Mouse (Mus musculus) gastrocnemius, postnatal 25 days (tissue): ENCODE results near the gene Gosr2. TPM values are rescaled to one million over a fixed set of nuclear protein-coding genes. Genes with fewer than 3 reads are reported as not detected.
"Not testable (repeated sequence)": the region's sequence is repeated elsewhere in the genome, so short reads cannot be mapped to it uniquely, and the experiment has no call there.

Source experiments
- DNase-seq: peaks from one replicate; pipeline ENCODE4 v3.0.0; 2022
- total RNA-seq, 2 experiments: library from RNA; stranded (reverse); gene quantifications; 1 replicate in 1 of 2; 2 replicates in 1 of 2; pipeline ENCODE4 v1.2.3; 2021

Gosr2 gene
- total RNA-seq, 2 experiments from 2014 or later: 38.9 to 40.4 TPM

DNA sequence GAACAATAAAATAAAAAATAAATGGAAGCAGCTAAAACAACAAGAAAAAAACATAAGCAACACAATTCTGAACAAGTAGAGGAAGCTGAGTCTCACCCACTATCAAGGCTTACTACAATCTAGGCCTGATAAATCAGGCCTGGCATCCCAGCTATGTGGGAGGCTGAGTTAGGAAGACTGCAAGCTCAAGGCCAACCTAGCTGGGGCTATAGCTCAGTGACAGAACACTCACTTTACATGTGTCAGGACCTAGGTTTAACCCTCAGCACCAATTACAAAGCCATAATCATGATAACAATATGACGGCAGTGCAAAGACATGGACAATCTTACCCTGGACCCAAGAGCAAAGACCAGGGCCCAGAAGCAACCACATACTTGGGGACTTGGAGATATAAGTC is 6.7 kb downstream of the Gosr2 start:
- no peak for DNase-seq

DNA sequence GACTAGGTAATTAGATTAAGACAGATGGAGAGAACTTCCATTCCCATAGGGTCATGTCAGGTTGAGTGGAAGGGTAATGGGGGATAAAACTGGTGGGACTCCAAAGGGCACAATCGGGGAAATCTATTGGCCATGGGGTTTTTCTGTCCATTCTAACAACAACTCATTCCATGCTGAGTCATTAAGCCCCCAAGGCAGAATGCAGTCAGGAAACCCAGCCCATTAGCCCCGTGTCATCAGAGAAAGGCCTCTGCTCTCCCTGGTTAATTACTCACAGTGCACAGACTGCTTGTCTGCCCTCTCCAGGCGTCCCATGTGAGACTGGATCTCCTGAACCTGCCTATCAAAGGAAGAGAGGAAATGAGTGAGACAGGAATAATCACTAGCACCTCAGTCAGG is 8.7 kb downstream of the Gosr2 start:
- no peak for DNase-seq

DNA sequence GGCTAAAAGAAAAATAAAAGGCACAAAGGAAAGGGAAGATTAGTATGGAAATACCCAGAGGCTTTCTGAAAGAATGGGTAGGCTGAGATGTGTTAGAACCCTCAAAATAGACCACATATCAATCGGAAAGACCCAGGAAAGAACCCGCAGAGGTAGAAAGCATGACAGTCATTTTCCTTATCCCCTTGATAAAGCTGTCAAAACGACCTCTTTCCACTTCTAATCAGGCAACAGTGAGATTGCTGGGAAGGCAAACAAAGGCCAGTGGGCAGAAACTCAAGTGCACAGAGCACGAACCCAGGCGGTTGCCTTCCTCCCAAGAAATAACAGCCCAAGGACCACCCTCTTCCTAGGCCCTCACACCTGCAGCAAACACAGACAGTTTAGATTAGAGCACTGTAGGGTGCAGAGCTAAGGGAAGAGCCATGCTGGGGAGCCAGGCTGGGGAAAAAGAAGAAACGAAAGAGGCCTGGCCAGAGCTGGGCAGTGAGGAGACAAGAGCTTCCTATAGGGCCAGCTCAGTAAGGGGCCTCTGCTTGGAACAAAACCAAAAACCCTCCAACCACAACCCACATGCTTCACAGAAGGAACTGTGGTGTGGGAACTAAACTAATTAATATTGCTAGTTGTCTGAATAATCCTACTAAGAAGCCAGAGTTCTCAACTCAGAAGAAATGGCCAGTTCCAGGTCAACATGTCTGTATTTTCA is 9.3 kb downstream of the Gosr2 start:
- DNase-seq: no peak

DNA sequence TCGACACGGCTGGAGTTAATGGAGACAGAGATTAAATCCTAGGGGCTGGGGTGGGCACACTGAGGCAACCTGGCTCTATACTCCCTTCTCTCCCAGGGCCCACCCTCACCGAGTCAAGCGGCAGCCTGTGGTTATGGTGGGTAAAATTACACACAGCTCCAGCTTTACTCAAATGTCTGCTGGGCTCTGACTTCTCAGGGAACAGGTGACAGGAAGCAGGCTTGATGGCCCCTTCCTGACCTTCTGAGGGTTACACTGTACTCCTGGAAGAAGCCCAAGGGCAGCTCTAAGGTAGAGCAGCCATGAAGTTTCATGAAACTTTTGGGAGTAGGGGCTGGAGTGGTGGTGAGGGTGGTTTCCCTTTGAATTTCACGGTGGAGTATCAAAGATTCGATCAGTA is 11.0 kb downstream of the Gosr2 start:
- no peak for DNase-seq

DNA sequence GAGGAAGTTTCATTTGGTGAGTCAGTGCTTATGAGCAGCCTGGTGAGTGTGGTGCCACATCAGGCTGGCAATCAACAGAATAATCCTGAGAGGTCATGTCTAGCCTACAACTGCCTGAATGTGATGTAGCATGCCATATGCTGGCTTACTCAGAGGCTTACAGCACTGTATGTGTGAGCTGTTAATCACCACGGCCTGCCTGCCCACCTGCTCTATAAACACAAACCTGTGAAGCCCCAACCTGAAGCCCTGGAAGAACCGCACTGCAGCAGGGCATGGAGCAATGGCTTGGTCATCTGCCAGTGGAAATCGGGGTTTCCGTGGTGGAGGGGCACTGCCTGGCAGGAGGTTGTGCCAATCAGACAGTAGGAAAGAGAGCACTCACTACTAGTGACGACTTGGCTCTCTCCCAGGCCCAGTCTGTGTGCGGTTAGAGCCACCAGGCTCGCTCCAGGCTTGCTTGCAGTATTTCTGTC is 12.4 kb downstream of the Gosr2 start:
- no peak for DNase-seq

DNA sequence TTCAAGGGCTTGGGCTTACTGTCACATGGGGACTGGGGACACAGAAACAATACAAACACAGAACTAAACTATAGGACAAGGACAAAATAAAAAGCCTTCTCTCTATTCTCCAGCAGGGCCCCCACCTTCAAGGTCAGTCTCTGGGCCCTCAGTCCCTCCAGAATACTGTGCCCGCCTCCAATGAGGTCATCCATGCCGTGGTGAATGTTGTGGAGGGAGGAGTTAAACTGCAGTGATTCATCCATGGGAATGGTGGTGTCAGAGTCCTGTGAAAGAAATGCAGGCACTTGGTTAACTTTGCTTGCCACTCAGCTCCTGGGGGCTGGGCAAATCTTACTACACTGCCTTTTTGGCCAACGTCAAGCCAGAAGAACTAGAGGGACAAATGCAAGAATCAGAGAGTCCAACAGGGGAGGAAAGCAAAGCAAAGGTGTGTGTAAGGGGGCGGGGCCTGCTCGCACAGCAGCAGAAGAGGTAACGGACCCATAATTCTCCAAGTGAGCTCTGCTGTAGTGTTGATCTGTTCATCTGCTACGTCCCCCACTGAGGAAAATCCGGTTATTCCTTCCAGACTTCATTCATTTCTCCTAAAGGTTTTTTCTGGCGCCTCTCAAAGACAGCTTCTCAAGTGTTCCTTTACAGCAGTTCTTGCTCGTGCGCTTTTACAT is 13.9 kb downstream of the Gosr2 start:
- no peak for DNase-seq

DNA sequence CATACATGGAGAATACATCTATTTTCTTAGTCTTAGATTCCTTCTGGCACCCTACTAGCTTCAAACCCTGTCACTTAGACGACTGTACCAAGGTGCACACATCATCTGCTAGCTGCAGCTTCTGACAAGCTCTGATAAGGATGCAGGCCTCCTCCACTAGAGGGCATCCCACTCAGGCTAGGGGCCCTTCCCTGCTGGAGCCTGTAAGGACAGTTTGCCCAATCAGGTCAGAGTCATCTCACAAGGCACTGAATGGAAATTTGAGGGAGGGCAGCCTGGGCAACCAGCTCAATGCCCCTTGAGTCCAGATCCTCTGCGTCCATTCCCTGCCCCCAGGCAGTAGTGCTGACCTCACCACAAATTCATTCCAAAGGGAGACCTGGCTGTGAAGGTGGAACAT is 20.7 kb downstream of the Gosr2 start:
- DNase-seq: not testable (repeated sequence)

DNA sequence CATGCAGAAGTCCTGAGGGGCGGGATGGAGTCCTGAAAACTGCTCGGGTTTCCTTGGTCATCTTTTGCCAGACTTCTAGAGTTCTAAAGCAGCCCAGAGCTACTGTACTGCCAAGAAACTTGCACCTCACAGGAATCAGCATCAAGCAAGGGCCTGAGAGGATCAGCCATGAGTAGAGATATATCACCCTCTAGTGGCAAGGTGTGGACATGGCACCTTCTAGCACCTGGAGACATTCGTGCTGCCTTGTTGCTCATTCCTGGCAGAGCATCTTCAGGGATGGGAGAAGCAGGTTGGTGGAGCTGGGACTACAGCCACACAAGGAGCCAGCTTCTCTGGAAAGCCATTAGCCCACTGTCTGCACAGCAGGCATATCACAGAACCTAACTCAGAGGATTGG is 22.1 kb downstream of the Gosr2 start:
- no peak for DNase-seq

DNA sequence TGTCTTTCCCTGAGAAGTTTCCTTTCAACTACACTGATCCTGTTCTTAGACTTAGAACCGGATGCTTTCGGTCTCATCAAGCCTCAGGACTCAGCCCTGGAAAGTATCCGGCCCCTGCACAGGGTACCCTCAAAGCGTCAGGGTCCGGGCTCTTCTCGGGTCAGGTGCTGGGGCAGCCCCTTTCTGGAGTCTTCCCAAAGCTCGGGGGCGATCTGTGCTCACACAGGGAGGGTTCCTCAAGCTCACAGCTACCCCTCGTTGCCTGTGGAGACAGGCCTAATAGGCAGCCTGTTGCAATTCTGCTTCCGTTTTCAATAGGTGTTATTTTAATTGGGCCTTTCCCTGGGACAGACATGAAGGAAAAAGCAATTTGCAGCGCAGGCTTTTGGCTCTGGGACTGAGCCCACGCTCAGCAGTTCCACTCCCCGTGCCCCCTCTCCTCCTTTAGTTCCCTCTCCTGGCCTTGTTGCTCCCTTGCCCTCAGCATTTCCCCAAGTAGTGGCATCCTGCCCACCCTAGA is 30.7 kb downstream of the Gosr2 start:
- DNase-seq: no peak

DNA sequence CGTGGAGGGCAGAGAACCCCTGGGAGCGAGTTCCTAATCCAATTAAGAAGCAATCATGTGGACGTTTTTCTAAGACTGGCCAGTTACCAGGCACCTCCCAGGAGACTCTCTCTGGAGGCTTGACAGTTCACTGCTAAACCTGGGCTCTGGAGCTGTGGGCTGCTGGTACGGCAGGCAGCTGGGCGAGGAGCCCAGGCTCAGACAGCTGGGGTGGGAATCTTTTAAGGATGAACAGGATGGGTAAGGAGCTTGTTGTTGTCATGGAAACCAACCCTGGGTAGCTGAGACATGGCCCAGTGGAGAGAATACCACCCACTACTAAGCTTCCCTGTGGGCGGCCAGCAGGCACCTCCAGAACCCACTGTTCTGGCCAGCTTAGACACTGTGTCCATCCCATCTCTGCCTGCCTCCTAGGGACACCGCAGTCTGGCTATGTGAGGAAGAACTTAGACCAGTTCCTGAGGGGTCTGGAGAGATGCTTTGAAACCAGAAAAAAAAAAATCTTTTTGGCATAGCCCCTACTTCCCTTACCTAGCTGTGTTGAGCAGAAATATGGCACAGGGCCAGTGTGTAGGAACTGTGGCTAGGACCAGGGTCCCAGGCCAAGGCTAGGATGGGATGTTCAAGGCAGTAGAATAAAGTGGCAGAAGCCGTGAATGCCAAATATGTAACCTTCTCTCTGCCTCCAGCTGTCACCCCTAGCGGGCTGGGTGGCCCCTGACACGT is 31.4 kb downstream of the Gosr2 start:
- DNase-seq: no peak

DNA sequence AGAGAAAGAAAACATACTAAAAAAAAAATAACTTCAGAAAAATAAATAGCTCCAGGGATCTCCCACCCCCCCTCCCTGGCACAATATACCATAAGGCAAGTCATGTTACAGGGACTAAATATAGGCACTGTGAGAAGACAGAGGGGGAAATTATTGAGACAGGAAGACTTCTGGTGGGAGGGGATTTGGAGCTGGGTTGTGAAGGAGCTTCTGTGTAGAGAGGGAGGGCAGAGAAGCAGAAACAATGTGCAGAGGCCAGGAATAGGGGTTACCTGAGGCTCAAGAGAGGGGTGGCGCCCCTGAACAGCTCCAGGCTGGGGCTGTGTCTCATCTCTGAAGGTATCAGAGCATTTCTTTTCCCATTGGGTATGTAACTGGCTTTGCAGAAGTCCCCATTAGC is 32.0 kb downstream of the Gosr2 start:
- DNase-seq: no peak

DNA sequence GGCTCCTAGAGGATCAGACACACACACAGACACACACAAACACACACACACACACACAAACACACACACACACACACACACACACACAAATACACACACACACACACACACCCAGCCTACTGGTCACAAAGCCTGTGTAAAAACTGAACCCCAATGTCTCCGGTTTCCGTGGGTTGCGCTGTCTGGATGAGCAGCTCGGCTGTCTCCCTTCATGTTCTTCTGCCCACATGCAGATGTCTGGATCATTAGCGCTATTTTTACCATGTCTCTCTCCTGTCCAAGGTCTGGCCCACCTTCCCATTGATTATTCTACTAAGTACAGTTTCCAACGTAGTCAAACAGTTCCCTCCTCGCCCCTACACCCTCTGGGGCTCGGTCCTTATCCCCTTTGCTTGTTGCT is 34.6 kb downstream of the Gosr2 start:
- DNase-seq: no peak

DNA sequence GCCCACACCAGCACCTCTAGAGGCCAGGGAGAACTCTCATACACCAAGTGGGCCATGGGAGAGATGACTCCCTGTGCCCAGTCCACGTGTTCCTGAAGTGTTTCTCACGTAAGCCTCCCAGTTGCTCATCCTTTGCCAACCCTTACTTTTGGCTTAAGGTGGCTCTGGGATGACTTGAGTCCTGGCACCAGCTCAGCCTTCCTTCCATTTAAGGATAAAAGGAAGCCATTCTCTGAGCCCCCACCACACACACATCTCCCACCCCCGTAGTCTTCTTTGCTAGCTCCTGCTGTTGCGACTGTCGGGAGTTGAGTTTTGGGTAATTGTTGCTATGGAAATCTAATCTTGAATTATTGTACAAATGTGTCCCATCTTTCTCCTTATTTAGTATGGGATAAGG is 35.2 kb downstream of the Gosr2 start:
- DNase-seq: no peak

DNA sequence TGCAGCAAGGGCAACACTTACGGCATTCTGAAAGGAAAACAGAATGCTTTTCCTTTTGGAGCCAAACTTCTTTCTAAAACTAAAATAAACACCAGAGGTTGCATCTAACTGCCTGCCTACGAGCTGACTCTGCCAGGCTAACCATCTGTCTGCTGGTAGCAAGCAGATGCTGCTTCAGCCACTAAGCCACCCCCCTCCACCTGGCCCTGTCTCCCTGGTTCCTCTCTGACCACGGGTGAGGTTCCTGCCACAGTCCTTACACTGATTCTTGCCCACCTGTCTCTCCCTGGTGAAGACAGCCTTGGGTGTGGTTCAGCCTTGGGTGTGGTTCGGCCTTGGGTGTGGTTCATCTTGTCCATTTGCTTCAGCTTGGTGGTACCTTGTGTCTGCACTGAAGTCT is 35.8 kb downstream of the Gosr2 start:
- no peak for DNase-seq

DNA sequence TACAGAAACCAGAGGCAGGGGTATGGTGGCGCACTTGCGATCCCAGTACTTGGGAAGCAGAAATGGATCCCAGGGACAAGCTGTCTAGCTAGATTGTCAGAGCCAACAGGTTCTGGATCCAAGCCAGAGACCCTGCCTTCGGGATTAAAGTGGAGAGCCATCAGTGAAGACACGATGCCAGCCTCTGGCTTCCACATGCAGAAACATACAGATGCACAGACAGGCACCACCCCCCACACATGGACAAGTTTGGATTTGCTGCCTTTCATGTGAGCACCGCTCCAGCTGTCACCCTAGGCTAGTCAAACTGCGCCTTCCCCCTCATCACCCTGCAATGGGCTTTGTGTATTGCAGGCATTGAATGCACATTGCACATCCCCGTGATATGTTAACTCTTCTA is 39.5 kb downstream of the Gosr2 start:
- no peak for DNase-seq

DNA sequence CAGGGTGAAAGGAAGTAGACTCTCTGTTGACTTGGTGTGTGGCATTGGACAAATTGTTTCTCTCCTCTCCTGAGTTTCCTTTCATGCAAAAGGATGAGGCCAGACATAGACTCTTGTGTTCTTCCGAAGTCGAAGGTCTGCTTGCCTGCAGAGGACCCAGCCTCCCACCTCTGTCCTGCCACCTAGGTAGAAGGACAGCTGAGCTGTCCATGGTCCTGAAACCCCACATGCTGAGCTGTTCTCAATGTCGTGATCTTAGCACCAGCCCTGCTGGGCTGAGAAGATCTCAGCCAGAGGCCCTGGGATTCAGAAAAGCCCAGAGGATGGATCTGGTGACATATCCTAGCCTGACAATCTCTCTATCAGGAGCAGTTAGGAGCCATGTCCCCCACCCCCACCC is 41.2 kb downstream of the Gosr2 start:
- no peak for DNase-seq

DNA sequence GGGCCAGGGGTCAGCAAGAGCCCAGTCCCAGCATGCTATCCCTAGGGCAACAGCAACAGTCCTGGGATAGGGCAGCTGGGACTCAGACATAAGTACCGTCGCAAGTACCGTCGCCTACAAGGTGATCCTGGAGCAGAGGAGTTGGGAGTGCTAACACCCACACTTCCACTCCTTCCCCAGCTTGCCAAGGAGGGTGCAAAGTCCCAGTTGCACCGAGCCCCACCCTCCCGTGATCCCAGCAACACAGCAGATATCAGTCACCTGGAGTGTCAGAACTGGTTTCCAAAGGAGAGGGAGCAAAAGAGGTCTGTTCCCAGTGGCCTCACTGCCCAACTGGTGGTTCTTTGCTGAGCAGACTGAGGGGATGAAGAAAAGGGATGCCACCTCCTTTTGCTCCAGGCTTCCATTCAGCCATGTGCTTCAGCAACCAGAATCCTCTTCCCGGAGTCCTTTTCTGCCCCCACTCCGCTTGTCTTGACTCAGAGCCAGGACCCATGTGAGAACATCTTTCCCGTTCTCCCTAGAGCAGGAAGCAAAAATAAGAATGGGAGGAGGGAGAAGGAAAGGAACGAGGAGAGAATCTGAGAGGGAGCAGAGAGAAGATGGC is 44.2 kb downstream of the Gosr2 start:
- no peak for DNase-seq

DNA sequence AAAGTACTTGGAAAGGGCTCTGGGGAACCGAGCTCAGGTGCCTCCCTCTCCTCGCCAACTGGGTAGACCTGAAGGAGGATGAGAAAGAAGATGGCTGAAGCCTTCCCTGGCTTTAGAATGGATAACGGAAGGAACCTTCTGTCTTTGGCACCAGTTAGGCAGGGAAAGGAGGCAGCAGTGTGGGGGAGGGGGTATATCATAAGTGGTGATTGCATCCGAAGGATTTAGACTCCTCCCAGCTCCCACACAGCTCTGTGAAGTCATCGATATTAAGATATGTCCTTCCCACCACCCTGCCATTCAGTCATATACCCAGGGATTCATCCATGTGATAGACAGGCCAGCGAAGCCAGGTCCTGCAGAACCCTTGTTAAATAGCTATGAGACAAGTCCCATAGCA is 46.3 kb downstream of the Gosr2 start:
- DNase-seq: no peak

DNA sequence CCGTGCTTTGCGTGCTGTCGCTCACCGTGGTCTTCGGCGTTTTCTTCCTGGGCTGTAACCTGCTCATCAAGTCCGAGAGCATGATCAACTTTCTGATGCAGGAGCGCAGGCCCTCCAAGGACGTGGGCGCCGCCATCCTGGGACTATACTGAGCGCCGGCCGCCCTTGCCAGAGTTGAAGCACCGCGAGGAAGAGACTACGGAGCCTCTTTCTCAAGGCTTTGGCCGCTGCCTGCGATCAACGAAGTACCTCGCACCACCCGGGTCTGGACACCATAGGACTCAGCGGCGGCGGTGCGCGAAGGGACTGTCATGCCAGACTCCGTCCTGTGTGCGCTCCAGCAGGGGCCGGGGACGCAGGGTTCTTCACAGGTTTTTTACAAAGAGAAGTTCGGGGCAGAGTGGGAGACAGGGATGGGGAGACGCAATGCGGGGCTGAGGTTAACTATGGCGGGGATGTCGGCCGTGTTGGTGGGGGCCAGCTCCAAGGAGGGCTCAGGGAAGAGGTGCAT is 47.7 kb downstream of the Gosr2 start:
- no peak for DNase-seq

DNA sequence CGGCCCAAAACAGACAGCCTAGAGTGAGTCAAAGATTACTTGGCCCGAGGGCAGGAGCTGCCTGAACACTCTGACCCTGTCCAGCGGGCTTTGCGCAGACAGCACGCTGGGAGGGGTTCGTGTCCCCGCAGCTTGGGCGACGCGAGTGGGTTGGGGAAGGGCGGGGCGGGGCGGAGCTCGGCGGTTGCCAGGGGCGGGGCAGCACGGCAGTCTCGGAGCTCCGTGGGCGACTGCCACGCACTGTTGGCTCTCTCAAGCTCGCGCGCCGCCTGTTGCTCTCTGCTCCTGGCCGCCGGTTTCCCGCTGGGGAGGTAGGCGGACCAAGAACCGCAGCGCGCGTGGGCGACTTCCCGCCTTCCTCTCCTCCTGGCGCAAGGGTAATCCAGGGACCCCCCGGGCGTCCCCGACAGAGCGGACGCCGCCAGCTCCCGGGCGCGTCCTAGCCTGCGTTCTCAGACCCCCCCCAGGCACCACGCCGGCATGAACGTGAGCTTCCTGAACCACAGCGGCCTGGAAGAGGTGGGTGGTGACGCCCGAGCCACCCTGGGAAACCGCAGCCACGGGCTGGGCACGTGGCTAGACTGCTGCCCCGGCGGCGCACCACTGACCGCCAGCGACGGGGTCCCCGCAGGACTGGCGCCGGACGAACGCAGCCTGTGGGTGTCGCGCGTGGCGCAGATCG is 48.3 kb downstream of the Gosr2 start, which contains the start of gene Rprml:
Gene Rprml, plus strand, starts transcription at position 270 of the 682 bp plus-strand sequence.
- DNase-seq: no peak

DNA sequence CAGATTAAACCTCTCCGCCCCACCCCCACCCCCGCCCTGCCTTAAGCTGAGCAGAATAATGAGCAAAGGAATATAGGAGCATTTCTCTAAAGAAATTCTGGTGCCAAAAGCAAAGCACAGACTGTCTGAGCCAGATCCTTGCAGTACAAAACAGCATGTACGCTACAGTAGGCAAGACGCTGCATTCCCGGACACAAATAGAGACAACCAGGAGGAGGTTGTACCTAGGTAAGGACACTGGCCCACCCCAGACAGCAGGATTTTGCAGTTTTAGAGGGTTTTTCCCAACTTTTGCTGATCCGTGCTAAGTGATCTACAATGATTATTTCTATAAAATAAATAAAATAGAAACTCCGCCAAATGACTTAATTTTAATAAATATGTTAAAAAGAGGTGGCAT is 49.0 kb downstream of the Gosr2 start:
- DNase-seq: no peak
